9 mouse cellular contexts compared by ENCODE assay signal in genomic region chr12:25034338-25034953, GRCm38 (mm10). TPM values are rescaled to one million over a fixed set of nuclear protein-coding genes. Genes with fewer than 3 reads are reported as not detected.
DNase-seq lines count a peak whose midpoint lies in the region; ATAC-seq and TF ChIP-seq lines count a peak whose summit lies in the region.
"Had no signal": no experiment of that assay in that cellular context is flagged by ENCODE, and none has a peak within 500 bp of the region (broad histone marks: within the 10 kb centered on the region; RNA-seq: fewer than 3 reads in every experiment).

No protein-coding gene starts in this region.

- TF ChIP-seq POLR2A in thymus, adult 2 months (IDR thresholded peaks at IDR 0.05; ENCODE audit: control insufficient read depth, extremely low read depth, insufficient read depth, low read length, poor library complexity): no peak

- H3K4me2 ChIP-seq in forebrain, embryonic 15.5 days (replicated peaks): peak overlapping the region; percentile 24
- H3K4me2 ChIP-seq: limb, embryonic 13.5 days had no signal

- H3K36me3 ChIP-seq in forebrain, embryonic 15.5 days: peaks cover 34% of the 10 kb centered on the region
- peaks cover 30% of the 10 kb centered on the region for H3K36me3 ChIP-seq in thymus, adult 2 months (ENCODE audit: control insufficient read depth, insufficient read depth, low read length)

- DNase-seq in heart, adult 18-20 months: peak; percentile 22 to 31
- no peak for DNase-seq in heart, postnatal 14 days
- peak; percentile 29 for DNase-seq in MN1 (ENCODE audit: low spot score)
- peak; percentile 26 for DNase-seq in lung, postnatal 36 days
- DNase-seq in thymus, adult 2 months: no peak
- no peak for DNase-seq in left cerebral cortex, adult 8-10 months (ENCODE audit: low spot score in 2 of 2)
- no peak for DNase-seq in ovary, postnatal 36 days (ENCODE audit: low spot score)

- no peaks in the 10 kb centered on the region for H3K27me3 ChIP-seq in forebrain, embryonic 15.5 days
- no peaks in the 10 kb centered on the region for H3K27me3 ChIP-seq in thymus, adult 2 months (ENCODE audit: control insufficient read depth, insufficient read depth, low read length)
- H3K27me3 ChIP-seq: limb, embryonic 13.5 days had no signal

- TF ChIP-seq CTCF in thymus, adult 2 months (IDR thresholded peaks at IDR 0.05; ENCODE audit: borderline replicate concordance, control insufficient read depth, extremely low read depth, insufficient read depth, low read length, poor library complexity): no peak

- H3K9ac ChIP-seq in forebrain, embryonic 15.5 days (replicated peaks): no peak overlapping the region
- H3K9ac ChIP-seq: limb, embryonic 13.5 days had no signal

- peak; percentile 55 for ATAC-seq in forebrain, embryonic 15.5 days (replicated peaks)

- no peak overlapping the region for H3K4me3 ChIP-seq in forebrain, embryonic 15.5 days
- H3K4me3 ChIP-seq in thymus, adult 2 months (ENCODE audit: control insufficient read depth, insufficient read depth, low read length): no peak overlapping the region
- H3K4me3 ChIP-seq: limb, embryonic 13.5 days had no signal

- H3K9me3 ChIP-seq in forebrain, embryonic 15.5 days: no peaks in the 10 kb centered on the region
- H3K9me3 ChIP-seq: limb, embryonic 13.5 days had no signal

- H3K4me1 ChIP-seq in forebrain, embryonic 15.5 days: peaks cover 27% of the 10 kb centered on the region
- H3K4me1 ChIP-seq in thymus, adult 2 months (replicated peaks; ENCODE audit: control insufficient read depth, insufficient read depth, low read length): no peaks in the 10 kb centered on the region

- H3K27ac ChIP-seq in forebrain, embryonic 15.5 days (replicated peaks): peak overlapping the region; percentile 88
- no peak overlapping the region for H3K27ac ChIP-seq in thymus, adult 2 months (ENCODE audit: control insufficient read depth, insufficient read depth, low read length)
- H3K27ac ChIP-seq: limb, embryonic 13.5 days had no signal

- WGBS in forebrain, embryonic 15.5 days: 18% methylated on average over 8 of the region's 8 CpGs
- 94% methylated on average over 8 of the region's 8 CpGs for WGBS in thymus, adult 2 months

- intact Hi-C loops in heart, postnatal 14 days (cut with DNase I): no loop called here

RNA-seq across cellular contexts. Expression of gene Kidins220, which starts 59.7 kb away (rescaled TPM):
- 10 to 100 TPM; 63.4 to 67.4 TPM for total RNA-seq in heart, adult 18-20 months (2021)
- total RNA-seq in heart, postnatal 14 days (2021): 100 to 1,000 TPM in 1 of 2 experiments, 10 to 100 TPM in 1; 91.8 to 102 TPM
- 141 and 143 TPM in 2 replicates for polyA plus RNA-seq in forebrain, embryonic 15.5 days (2015; fragmentation: Nextera tagmentation; extraction: Ambion mirVana)
- 72.1 and 76.2 TPM in 2 replicates for polyA plus RNA-seq in thymus, adult 2 months (2012; rRNA removed)
- total RNA-seq in left cerebral cortex, adult 8-10 months (2022): 100 to 1,000 TPM; 316 to 342 (median 332) TPM

Comparison
In these comparisons a context has a peak if more than half of its experiments do, and no peak if none do; other contexts are left out.
1. DNase-seq: peak in heart, adult 18-20 months (2 of 2), MN1 (single experiment) and lung, postnatal 36 days (single experiment); none in heart, postnatal 14 days (0 of 2), thymus, adult 2 months (single experiment), left cerebral cortex, adult 8-10 months (0 of 2) and ovary, postnatal 36 days (single experiment).